Mouse (Mus musculus) embryo, embryonic 11.5 days (tissue): Measurements from ENCODE around the gene Ankrd6.

Source experiments
- DNase-seq: peaks from one replicate; pipeline ENCODE4 v3.0.0-alpha.2; 2012; ENCODE audit warnings: low read depth, low spot score

Gene Ankrd6

GRCm38 (mm10) chr4:32951035-32951940 is 647 bp upstream of the Ankrd6 start:
- DNase-seq: no peak

GRCm38 (mm10) chr4:32948696-32949095 is 1.9 kb downstream of the Ankrd6 start:
- no peak for DNase-seq

GRCm38 (mm10) chr4:32947631-32948030 is 3.0 kb downstream of the Ankrd6 start:
- DNase-seq: no peak

GRCm38 (mm10) chr4:32940984-32941383 is 9.7 kb downstream of the Ankrd6 start:
- DNase-seq: no peak

GRCm38 (mm10) chr4:32939964-32940363 is 10.7 kb downstream of the Ankrd6 start:
- no peak for DNase-seq

GRCm38 (mm10) chr4:32939521-32939920 is 11.1 kb downstream of the Ankrd6 start:
- DNase-seq: no peak

GRCm38 (mm10) chr4:32936762-32937341 is 13.8 kb downstream of the Ankrd6 start:
- DNase-seq: no peak

GRCm38 (mm10) chr4:32932056-32932455 is 18.6 kb downstream of the Ankrd6 start:
- DNase-seq: no peak

- no peak for DNase-seq
Observed at GRCm38 (mm10) chr4:32929750-32930149, 20.9 kb downstream of the Ankrd6 start.

GRCm38 (mm10) chr4:32928692-32929448 is 21.8 kb downstream of the Ankrd6 start:
- DNase-seq: no peak

- DNase-seq: no peak
Observed at GRCm38 (mm10) chr4:32923891-32924294, 26.7 kb downstream of the Ankrd6 start.

- no peak for DNase-seq
Observed at GRCm38 (mm10) chr4:32923436-32923835, 27.2 kb downstream of the Ankrd6 start.

- no peak for DNase-seq
Observed at GRCm38 (mm10) chr4:32922871-32923270, 27.8 kb downstream of the Ankrd6 start.

GRCm38 (mm10) chr4:32920863-32921262 is 29.8 kb downstream of the Ankrd6 start:
- no peak for DNase-seq

GRCm38 (mm10) chr4:32918571-32918970 is 32.1 kb downstream of the Ankrd6 start:
- DNase-seq: no peak

- DNase-seq: no peak
Observed at GRCm38 (mm10) chr4:32916689-32917385, 33.8 kb downstream of the Ankrd6 start.

GRCm38 (mm10) chr4:32915928-32916327 is 34.7 kb downstream of the Ankrd6 start:
- no peak for DNase-seq

GRCm38 (mm10) chr4:32909996-32910395 is 40.6 kb downstream of the Ankrd6 start:
- DNase-seq: no peak

GRCm38 (mm10) chr4:32909241-32909979 is 41.2 kb downstream of the Ankrd6 start:
- DNase-seq: no peak

- no peak for DNase-seq
Observed at GRCm38 (mm10) chr4:32907631-32908030, 43.0 kb downstream of the Ankrd6 start.

GRCm38 (mm10) chr4:32906627-32907026 is 44.0 kb downstream of the Ankrd6 start:
- DNase-seq: no peak
